Mouse (Mus musculus) kidney, embryonic 16.5 days (tissue): Measurements from ENCODE around the gene Acsl6. TPM values are rescaled to one million over a fixed set of nuclear protein-coding genes. Genes with fewer than 3 reads are reported as not detected.
"Not testable (repeated sequence)": the region's sequence is repeated elsewhere in the genome, so short reads cannot be mapped to it uniquely, and the experiment has no call there.

Experiments used
- ATAC-seq: fragments of 200-750 bp; cut with Nextera tagmentation; 2 replicates; pipeline ENCODE4 v1.8.0; 2017; ENCODE audit warnings: moderate TSS enrichment; ENCODE audit not compliant: low FRiP score, low TSS enrichment
- H3K27ac ChIP-seq: fragments of 300-500 bp; sonication (generic); 2 replicates; pipeline ENCODE4 v1.5.1; 2014; ENCODE audit warnings: low read length
- H3K27me3 ChIP-seq: fragments of 300-500 bp; sonication (generic); 2 replicates; pipeline ENCODE4 v1.6.1; 2014; ENCODE audit warnings: low read length, control low read depth, mixed read lengths; ENCODE audit not compliant: insufficient read depth
- H3K36me3 ChIP-seq: fragments of 300-500 bp; sonication (generic); 2 replicates; pipeline ENCODE4 v1.6.1; 2014; ENCODE audit warnings: low read length, control low read depth, mixed read lengths; ENCODE audit not compliant: insufficient read depth
- H3K4me1 ChIP-seq: fragments of 300-500 bp; sonication (generic); 2 replicates; pipeline ENCODE4 v1.6.1; 2014; ENCODE audit warnings: low read length, control low read depth, mixed read lengths; ENCODE audit not compliant: insufficient read depth
- H3K4me2 ChIP-seq: fragments of 300-500 bp; sonication (generic); replicated peaks from 2 replicates; pipeline ENCODE4 v1.6.1; 2014; ENCODE audit warnings: low read depth, low read length
- H3K4me3 ChIP-seq: fragments of 300-500 bp; sonication (generic); 2 replicates; pipeline ENCODE4 v1.5.1; 2014; ENCODE audit warnings: mild to moderate bottlenecking, low read length
- H3K9ac ChIP-seq: fragments of 300-500 bp; sonication (generic); replicated peaks from 2 replicates; pipeline ENCODE4 v1.6.1; 2014; ENCODE audit warnings: low read length
- H3K9me3 ChIP-seq: fragments of 300-500 bp; sonication (generic); 2 replicates; pipeline ENCODE4 v1.6.1; 2016; ENCODE audit warnings: low read length, control low read depth
- WGBS: fragments of 180-500 bp; shearing (Covaris S2); extraction: QIAGEN DNeasy Blood & Tissue Kit; methylation state at CpG from one replicate; pipeline ENCODE4 v1.1.7; 2014; 5-methylcytosine and 5-hydroxymethylcytosine counted together
- polyA plus RNA-seq: library from polyadenylated mRNA; unstranded; fragments of >200 nt; fragmentation: Nextera tagmentation; extraction: Ambion mirVana; gene quantifications from 2 replicates; pipeline ENCODE4 v1.2.1, GENCODE M21; 2015

The Acsl6 gene
- polyA plus RNA-seq, 1 experiment from 2014 or later, result 0.96 TPM

DNA sequence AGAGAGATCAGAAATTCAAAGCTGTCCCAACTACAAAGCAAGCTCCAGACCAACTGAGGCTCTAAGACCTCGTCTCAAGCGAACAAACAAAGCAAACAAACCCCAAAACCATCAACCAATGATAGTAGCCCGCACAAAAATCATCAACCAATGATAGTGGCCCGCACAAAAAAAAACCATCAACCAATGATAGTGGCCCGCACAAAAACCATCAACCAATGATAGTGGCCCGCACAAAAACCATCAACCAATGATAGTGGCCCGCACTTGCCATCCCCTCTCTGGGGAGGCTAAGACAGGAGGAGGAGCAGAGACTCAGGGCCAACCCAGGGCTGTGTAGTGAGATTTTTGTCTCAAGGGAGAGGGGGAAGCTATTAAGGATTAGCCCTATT lies 52.0 kb downstream of the Acsl6 start:
- no peak overlapping the region for H3K4me2 ChIP-seq
- no peaks in the 10 kb centered on the region for H3K27me3 ChIP-seq
- WGBS, result 73% methylated on average over 7 of the region's 7 CpGs
- H3K9ac ChIP-seq, result no peak overlapping the region
- H3K9me3 ChIP-seq, result no peaks in the 10 kb centered on the region
- no peak overlapping the region for H3K4me3 ChIP-seq
- H3K27ac ChIP-seq, result no peak overlapping the region
- H3K36me3 ChIP-seq, result no peaks in the 10 kb centered on the region
- H3K4me1 ChIP-seq, result no peaks in the 10 kb centered on the region
- no peak for ATAC-seq

GRCm38 (mm10) chr11:54356676-54357075 lies 53.1 kb downstream of the Acsl6 start:
- WGBS, result 62% methylated on average over 4 of the region's 4 CpGs
- ATAC-seq, result no peak
- no peak overlapping the region for H3K27ac ChIP-seq

DNA sequence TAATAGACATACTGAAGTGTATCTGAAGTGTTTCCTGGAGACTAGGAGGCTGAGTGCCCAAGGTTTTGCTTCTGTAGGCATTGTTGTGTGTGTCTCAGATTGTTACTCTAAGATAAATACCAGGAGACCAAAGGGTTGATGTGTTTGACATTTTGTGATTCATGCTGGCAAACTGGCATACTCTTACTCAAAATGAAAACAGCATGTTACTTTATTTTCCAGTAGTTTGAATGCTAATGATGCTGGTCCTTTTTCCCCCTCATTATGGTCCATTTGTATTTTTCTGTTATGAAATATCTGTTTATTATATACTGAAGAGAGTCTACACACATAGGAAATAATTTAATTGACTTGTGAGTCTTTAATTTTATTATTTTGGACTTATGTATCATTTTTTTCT lies 69.0 kb downstream of the Acsl6 start:
- H3K27me3 ChIP-seq, result no peaks in the 10 kb centered on the region
- no peak for ATAC-seq

More at GRCm38 (mm10) chr11:54356676-54357075, 53.1 kb downstream of the Acsl6 start:
- no peak overlapping the region for H3K9ac ChIP-seq
- no peaks in the 10 kb centered on the region for H3K36me3 ChIP-seq
- H3K4me3 ChIP-seq, result no peak overlapping the region
- no peaks in the 10 kb centered on the region for H3K27me3 ChIP-seq
- no peak overlapping the region for H3K4me2 ChIP-seq
- no peaks in the 10 kb centered on the region for H3K9me3 ChIP-seq
- H3K4me1 ChIP-seq, result no peaks in the 10 kb centered on the region

DNA sequence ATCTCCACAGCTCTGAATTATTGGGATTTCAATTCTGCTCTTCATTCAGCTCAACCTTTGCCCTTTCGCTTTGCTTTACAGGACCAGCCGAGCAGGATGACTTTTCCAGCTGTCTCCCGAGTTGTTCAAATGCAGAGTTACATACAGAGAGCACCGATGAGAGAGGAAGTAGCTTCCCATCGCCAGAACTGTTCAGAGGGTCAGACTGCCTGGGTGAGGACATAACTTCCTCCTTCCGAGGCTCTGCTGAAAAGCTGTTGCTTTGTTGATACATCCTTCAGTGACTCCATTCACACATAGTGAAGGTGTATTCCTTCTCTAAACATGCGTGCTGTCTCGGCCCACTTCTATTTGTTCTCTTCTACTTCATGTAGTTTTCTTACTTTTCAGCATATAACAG lies 86.8 kb downstream of the Acsl6 start:
- H3K9me3 ChIP-seq, result no peaks in the 10 kb centered on the region
- 56% methylated on average over 8 of the region's 8 CpGs for WGBS
- no peaks in the 10 kb centered on the region for H3K27me3 ChIP-seq
- H3K4me2 ChIP-seq, result no peak overlapping the region
- H3K4me1 ChIP-seq, result no peaks in the 10 kb centered on the region
- H3K27ac ChIP-seq, result no peak overlapping the region
- H3K4me3 ChIP-seq, result no peak overlapping the region
- H3K36me3 ChIP-seq, result no peaks in the 10 kb centered on the region
- ATAC-seq, result no peak
- H3K9ac ChIP-seq, result no peak overlapping the region

More for the DNA sequence above, 69.0 kb downstream of the Acsl6 start:
- Histone ChIP-seq H3K27ac (no peak overlapping the region), H3K4me2 (no peak overlapping the region), H3K9me3 (no peaks in the 10 kb centered on the region), H3K36me3 (no peaks in the 10 kb centered on the region), H3K4me3 (no peak overlapping the region), H3K9ac (no peak overlapping the region), H3K4me1 (no peaks in the 10 kb centered on the region)

- no peaks in the 10 kb centered on the region for H3K27me3 ChIP-seq
- no peak overlapping the region for H3K4me3 ChIP-seq
- H3K4me1 ChIP-seq, result no peaks in the 10 kb centered on the region
- H3K27ac ChIP-seq, result no peak overlapping the region
- no peak for ATAC-seq
- H3K9me3 ChIP-seq, result no peaks in the 10 kb centered on the region
- no peak overlapping the region for H3K9ac ChIP-seq
- H3K4me2 ChIP-seq, result no peak overlapping the region
- WGBS, result 85% methylated on average over 4 of the region's 4 CpGs
- no peaks in the 10 kb centered on the region for H3K36me3 ChIP-seq
Measured at GRCm38 (mm10) chr11:54391326-54391725, 87.7 kb downstream of the Acsl6 start.

GRCm38 (mm10) chr11:54396686-54397085 lies 93.1 kb downstream of the Acsl6 start:
- no peaks in the 10 kb centered on the region for H3K4me1 ChIP-seq
- H3K27ac ChIP-seq, result no peak overlapping the region
- no peak overlapping the region for H3K4me3 ChIP-seq
- H3K9me3 ChIP-seq, result no peaks in the 10 kb centered on the region
- H3K27me3 ChIP-seq, result no peaks in the 10 kb centered on the region
- H3K36me3 ChIP-seq, result no peaks in the 10 kb centered on the region
- ATAC-seq, result no peak
- WGBS, result 100% methylated on average over 1 of the region's 1 CpGs
- H3K4me2 ChIP-seq, result no peak overlapping the region
- no peak overlapping the region for H3K9ac ChIP-seq

- WGBS, result 78% methylated on average over 4 of the region's 4 CpGs
- Histone ChIP-seq H3K4me1 (no peaks in the 10 kb centered on the region), H3K36me3 (no peaks in the 10 kb centered on the region), H3K9ac (no peak overlapping the region), H3K9me3 (no peaks in the 10 kb centered on the region), H3K27me3 (no peaks in the 10 kb centered on the region), H3K4me2 (no peak overlapping the region), H3K27ac (no peak overlapping the region), H3K4me3 (no peak overlapping the region)
- no peak for ATAC-seq
Measured at GRCm38 (mm10) chr11:54398058-54398457, 94.5 kb downstream of the Acsl6 start.

DNA sequence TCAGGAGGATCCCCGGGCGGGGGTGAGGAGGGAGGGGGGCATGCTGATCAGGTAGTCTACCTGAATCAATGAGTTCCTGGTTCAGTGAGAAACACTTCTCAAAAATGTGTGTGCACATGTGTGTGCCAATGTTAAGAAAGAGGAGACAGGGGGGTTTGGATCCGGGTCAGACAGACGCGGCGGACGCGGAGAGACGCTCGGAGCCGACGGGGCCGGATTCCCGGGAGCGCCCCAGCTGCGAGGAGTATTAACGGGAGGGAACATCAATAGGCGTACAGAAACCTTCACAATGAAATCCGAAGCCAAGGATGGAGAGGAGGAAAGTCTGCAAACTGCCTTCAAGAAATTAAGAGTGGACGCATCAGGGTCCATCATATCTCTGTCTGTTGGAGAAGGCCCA lies 97.2 kb downstream of the Acsl6 start:
- not testable (repeated sequence) for H3K4me3 ChIP-seq, H3K9me3 ChIP-seq, H3K27ac ChIP-seq, ATAC-seq, H3K9ac ChIP-seq, H3K36me3 ChIP-seq, H3K4me2 ChIP-seq, H3K27me3 ChIP-seq, H3K4me1 ChIP-seq
- WGBS, result 92% methylated on average over 20 of the region's 20 CpGs

- no peak for ATAC-seq
- H3K36me3 ChIP-seq, result no peaks in the 10 kb centered on the region
- H3K27ac ChIP-seq, result no peak overlapping the region
- no peak overlapping the region for H3K4me3 ChIP-seq
- no peaks in the 10 kb centered on the region for H3K9me3 ChIP-seq
- H3K4me1 ChIP-seq, result no peaks in the 10 kb centered on the region
- WGBS, result 85% methylated on average over 4 of the region's 4 CpGs
- H3K9ac ChIP-seq, result no peak overlapping the region
- H3K27me3 ChIP-seq, result no peaks in the 10 kb centered on the region
- no peak overlapping the region for H3K4me2 ChIP-seq
Measured at GRCm38 (mm10) chr11:54404885-54405284, 101.3 kb downstream of the Acsl6 start.

GRCm38 (mm10) chr11:54406930-54407546 lies 103.4 kb downstream of the Acsl6 start:
- no peak overlapping the region for H3K4me3 ChIP-seq
- H3K9ac ChIP-seq, result no peak overlapping the region
- no peak overlapping the region for H3K4me2 ChIP-seq
- H3K36me3 ChIP-seq, result no peaks in the 10 kb centered on the region
- no peaks in the 10 kb centered on the region for H3K4me1 ChIP-seq
- H3K9me3 ChIP-seq, result no peaks in the 10 kb centered on the region
- no peak for ATAC-seq
- H3K27me3 ChIP-seq, result no peaks in the 10 kb centered on the region
- 86% methylated on average over 4 of the region's 4 CpGs for WGBS
- H3K27ac ChIP-seq, result no peak overlapping the region
